Mouse (Mus musculus) midbrain, postnatal 0 days (tissue): ENCODE measurements at regions not wholly inside any gene's neighbourhood (a gene's known extent, or its start where the extent isn't known, plus 50 kb on each side); places are given as distances from the start of the nearest gene placed in this dataset.

Source experiments
- ATAC-seq: fragments of 200-750 bp; cut with Nextera tagmentation; 2 replicates; pipeline ENCODE4 v1.8.0; 2017; ENCODE audit warnings: moderate number of reproducible peaks, mild to moderate bottlenecking, moderate TSS enrichment, moderate library complexity; ENCODE audit not compliant: low FRiP score
- DNase-seq: peaks from one replicate; pipeline ENCODE4 v3.0.0-alpha.2; 2015; ENCODE audit warnings: low spot score
- H3K27ac ChIP-seq: fragments of 300-500 bp; sonication (generic); 2 replicates; pipeline ENCODE4 v1.5.1; 2014; ENCODE audit warnings: low read depth, mild to moderate bottlenecking, low read length, mixed read lengths
- H3K27me3 ChIP-seq: fragments of 300-500 bp; sonication (generic); 2 replicates; pipeline ENCODE4 v1.6.1; 2014; ENCODE audit warnings: low read length, control low read depth, mixed read lengths; ENCODE audit not compliant: insufficient read depth
- H3K36me3 ChIP-seq: fragments of 300-500 bp; sonication (generic); 2 replicates; pipeline ENCODE4 v1.6.1; 2014; ENCODE audit warnings: low read length, control low read depth, mixed read lengths; ENCODE audit not compliant: insufficient read depth
- H3K4me1 ChIP-seq: fragments of 300-500 bp; sonication (generic); 2 replicates; pipeline ENCODE4 v1.6.1; 2014; ENCODE audit warnings: mild to moderate bottlenecking, control low read depth, antibody characterized with exemption, low read length, mixed read lengths; ENCODE audit not compliant: insufficient read depth
- H3K4me2 ChIP-seq: fragments of 300-500 bp; sonication (generic); 2 replicates; pipeline ENCODE4 v1.6.1; 2014; ENCODE audit warnings: low read depth, mild to moderate bottlenecking, low read length, mixed read lengths; ENCODE audit not compliant: poor library complexity, severe bottlenecking
- H3K4me3 ChIP-seq: fragments of 300-500 bp; sonication (generic); 2 replicates; pipeline ENCODE4 v1.5.1; 2014; ENCODE audit warnings: low read depth, mild to moderate bottlenecking, low read length, moderate library complexity
- H3K9ac ChIP-seq: fragments of 300-500 bp; sonication (generic); replicated peaks from 2 replicates; pipeline ENCODE4 v1.6.1; 2014; ENCODE audit warnings: mild to moderate bottlenecking, low read length, moderate library complexity, mixed read lengths; ENCODE audit not compliant: poor library complexity, severe bottlenecking
- H3K9me3 ChIP-seq: fragments of 300-500 bp; sonication (generic); 2 replicates; pipeline ENCODE4 v1.6.1; 2016; ENCODE audit warnings: low read length, control low read depth
- CTCF ChIP-seq: IDR thresholded peaks from 2 replicates; pipeline ENCODE4 v1.5.1; 2016; ENCODE audit warnings: antibody characterized with exemption, mild to moderate bottlenecking
- WGBS: fragments of 180-500 bp; shearing (Covaris S2); extraction: QIAGEN DNeasy Blood & Tissue Kit; methylation state at CpG from one replicate; pipeline ENCODE4 v1.1.7; 2014; 5-methylcytosine and 5-hydroxymethylcytosine counted together

- Histone ChIP-seq H3K4me2 (no peak overlapping the region), H3K36me3 (no peaks in the 10 kb centered on the region), H3K4me1 (no peaks in the 10 kb centered on the region), H3K9ac (no peak overlapping the region), H3K9me3 (no peaks in the 10 kb centered on the region), H3K27me3 (no peaks in the 10 kb centered on the region), H3K27ac (no peak overlapping the region), H3K4me3 (no peak overlapping the region)
- ATAC-seq (no peak), DNase-seq (no peak)
- no peak for TF ChIP-seq CTCF
- WGBS: 58% methylated on average over 5 of the region's 5 CpGs
Measured at GRCm38 (mm10) chr3:21530862-21531261, 545.6 kb upstream of the Tbl1xr1 start.

DNA sequence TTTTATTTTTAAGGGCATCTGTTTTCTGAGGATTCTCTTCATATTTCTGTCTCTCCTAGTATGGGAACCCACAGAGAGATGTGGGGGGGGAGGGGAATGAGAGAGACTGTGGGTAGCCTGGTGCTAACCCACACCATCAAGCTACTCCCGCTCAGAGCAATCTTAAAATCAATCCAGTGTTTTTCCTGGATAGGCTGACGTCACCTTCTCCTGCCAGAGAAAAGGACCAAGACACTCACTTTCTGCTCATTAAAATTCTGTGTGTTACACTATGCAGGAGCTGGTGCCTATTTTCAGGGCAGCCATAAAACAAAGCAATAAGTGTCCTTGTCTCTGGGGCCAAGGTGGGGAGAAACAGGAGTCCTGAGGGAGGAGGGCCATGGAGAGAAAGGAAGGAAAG, 537.3 kb upstream of the Tbl1xr1 start:
- no peak for TF ChIP-seq CTCF
- no peak overlapping the region for H3K4me3 ChIP-seq
- no peak overlapping the region for H3K9ac ChIP-seq
- H3K27ac ChIP-seq: no peak overlapping the region
- WGBS: 53% methylated on average over 2 of the region's 2 CpGs
- H3K4me1 ChIP-seq: no peaks in the 10 kb centered on the region
- DNase-seq (no peak), ATAC-seq (no peak)
- H3K36me3 ChIP-seq: no peaks in the 10 kb centered on the region
- H3K27me3 ChIP-seq: no peaks in the 10 kb centered on the region
- H3K4me2 ChIP-seq: no peak overlapping the region
- no peaks in the 10 kb centered on the region for H3K9me3 ChIP-seq

DNA sequence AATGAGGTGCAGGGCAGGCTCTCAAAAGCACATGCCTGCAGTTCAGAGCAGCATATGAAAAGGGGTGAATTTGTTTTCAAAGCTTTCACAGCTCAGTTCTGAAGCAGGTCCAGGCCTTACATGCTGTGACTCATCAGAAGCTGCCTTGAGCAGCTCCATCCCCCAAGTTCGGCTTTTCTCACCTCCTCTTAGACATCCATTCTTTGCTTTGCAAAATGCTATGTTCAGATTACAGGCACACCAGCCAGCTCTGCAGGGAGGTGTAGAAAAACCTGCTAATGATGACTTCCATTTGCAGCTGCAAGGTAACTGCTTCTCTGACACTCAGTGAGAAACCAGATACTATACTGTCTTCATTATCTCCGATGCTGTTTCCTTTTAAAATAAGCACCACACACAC, 532.0 kb upstream of the Tbl1xr1 start:
- Histone ChIP-seq H3K9me3 (no peaks in the 10 kb centered on the region), H3K36me3 (no peaks in the 10 kb centered on the region), H3K4me3 (no peak overlapping the region), H3K27me3 (no peaks in the 10 kb centered on the region), H3K4me2 (no peak overlapping the region), H3K9ac (no peak overlapping the region), H3K27ac (no peak overlapping the region; the same call in 1 of the 2 replicates), H3K4me1 (no peaks in the 10 kb centered on the region)
- WGBS: 28% methylated on average over 2 of the region's 2 CpGs
- TF ChIP-seq CTCF: no peak
- ATAC-seq: no peak
- DNase-seq: peak; percentile 19

- Histone ChIP-seq H3K9ac (no peak overlapping the region), H3K27ac (peak overlapping the region; percentile 9; the same call in 1 of the 2 replicates), H3K36me3 (no peaks in the 10 kb centered on the region), H3K27me3 (no peaks in the 10 kb centered on the region), H3K4me3 (no peak overlapping the region), H3K4me2 (no peak overlapping the region), H3K9me3 (no peaks in the 10 kb centered on the region), H3K4me1 (no peaks in the 10 kb centered on the region)
- 31% methylated on average over 5 of the region's 5 CpGs for WGBS
- no peak for ATAC-seq
- TF ChIP-seq CTCF: no peak
- DNase-seq: no peak
Measured at GRCm38 (mm10) chr3:21545156-21545893, 531.1 kb upstream of the Tbl1xr1 start.

DNA sequence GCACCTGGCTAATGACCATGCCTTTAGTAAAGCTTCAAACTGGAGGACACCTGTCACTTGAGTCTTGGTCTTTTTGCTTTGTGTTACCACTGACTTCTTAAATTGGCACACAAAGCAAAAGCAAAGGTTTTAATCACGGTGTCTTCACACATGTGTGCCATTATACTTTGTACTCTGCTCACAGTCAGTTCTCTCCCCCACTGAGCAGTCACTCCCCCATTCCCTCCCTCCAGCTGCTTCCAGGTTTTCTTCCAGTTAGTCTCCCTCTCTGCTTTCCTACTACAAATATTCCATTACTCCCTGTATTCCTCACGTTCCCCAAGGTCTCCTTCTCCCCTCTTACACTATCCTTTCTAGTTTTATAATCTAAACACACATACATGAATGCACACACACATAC, 530.0 kb upstream of the Tbl1xr1 start:
- H3K36me3 ChIP-seq: no peaks in the 10 kb centered on the region
- H3K4me1 ChIP-seq: no peaks in the 10 kb centered on the region
- H3K27ac ChIP-seq: no peak overlapping the region
- H3K9me3 ChIP-seq: no peaks in the 10 kb centered on the region
- no peak overlapping the region for H3K4me2 ChIP-seq
- 37% methylated on average over 2 of the region's 2 CpGs for WGBS
- no peaks in the 10 kb centered on the region for H3K27me3 ChIP-seq
- H3K9ac ChIP-seq: no peak overlapping the region
- DNase-seq (no peak), ATAC-seq (no peak)
- no peak overlapping the region for H3K4me3 ChIP-seq
- TF ChIP-seq CTCF: no peak

DNA sequence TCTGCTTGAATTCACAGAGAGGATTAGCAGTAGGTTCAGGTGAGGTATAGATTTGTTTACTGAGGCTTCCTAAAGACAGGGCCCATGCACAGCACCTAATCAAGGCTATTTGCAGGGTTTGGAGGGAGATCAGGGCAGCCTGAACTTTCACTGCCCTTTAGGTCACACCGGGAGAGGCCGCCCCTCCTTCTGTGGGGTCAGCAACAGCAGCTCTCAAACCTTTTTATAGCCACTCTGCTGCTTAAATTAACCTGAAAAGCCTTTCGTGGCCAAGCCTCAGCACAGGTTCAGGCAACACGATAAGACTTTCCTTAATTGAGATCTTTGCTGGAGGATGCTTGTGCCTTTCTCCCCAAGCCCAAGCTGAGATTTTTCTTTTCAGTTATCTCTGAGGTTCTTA, 526.8 kb upstream of the Tbl1xr1 start:
- Histone ChIP-seq H3K4me2 (no peak overlapping the region), H3K9me3 (no peaks in the 10 kb centered on the region), H3K36me3 (no peaks in the 10 kb centered on the region), H3K9ac (no peak overlapping the region), H3K27ac (no peak overlapping the region), H3K4me1 (no peaks in the 10 kb centered on the region; the same call in 1 of the 2 replicates), H3K4me3 (no peak overlapping the region), H3K27me3 (no peaks in the 10 kb centered on the region)
- TF ChIP-seq CTCF: no peak
- DNase-seq: no peak
- no peak for ATAC-seq
- WGBS: 55% methylated on average over 4 of the region's 4 CpGs
